Mouse (Mus musculus): Measurements from ENCODE around the gene Bmp8b.
"Not testable (repeated sequence)": the region's sequence is repeated elsewhere in the genome, so short reads cannot be mapped to it uniquely, and the experiment has no call there.

Bmp8b gene

GRCm38 (mm10) chr4:123104651-123105450 is at the start of gene Bmp8b:
Gene Bmp8b (plus strand): TSS chr4:123105165.
- DNase-seq (ENCODE audit: low read depth, low spot score) = no peak

GRCm38 (mm10) chr4:123056560-123057109 is 48.3 kb upstream of the Bmp8b start:
- DNase-seq (ENCODE audit: low read depth, low spot score) = no peak

- DNase-seq (ENCODE audit: low read depth, low spot score) = no peak
These were observed 47.0 kb upstream of the Bmp8b start for GRCm38 (mm10) chr4:123057957-123058356.

- no peak for DNase-seq (ENCODE audit: low read depth, low spot score)
These were observed 43.2 kb upstream of the Bmp8b start for GRCm38 (mm10) chr4:123061744-123062143.

- no peak for DNase-seq (ENCODE audit: low read depth, low spot score)
These were observed 36.3 kb upstream of the Bmp8b start for GRCm38 (mm10) chr4:123068646-123069045.

- DNase-seq (ENCODE audit: low read depth, low spot score) = peak; percentile 11
These were observed 33.5 kb upstream of the Bmp8b start for GRCm38 (mm10) chr4:123071266-123071966.

GRCm38 (mm10) chr4:123076928-123077327 is 28.0 kb upstream of the Bmp8b start:
- DNase-seq (ENCODE audit: low read depth, low spot score) = no peak

GRCm38 (mm10) chr4:123078231-123078630 is 26.7 kb upstream of the Bmp8b start:
- DNase-seq (ENCODE audit: low read depth, low spot score) = no peak

- no peak for DNase-seq (ENCODE audit: low read depth, low spot score)
These were observed 24.2 kb upstream of the Bmp8b start for GRCm38 (mm10) chr4:123080791-123081190.

GRCm38 (mm10) chr4:123082283-123083163 is 22.4 kb upstream of the Bmp8b start:
- DNase-seq (ENCODE audit: low read depth, low spot score) = peak; percentile 54

GRCm38 (mm10) chr4:123083323-123083902 is 21.6 kb upstream of the Bmp8b start:
- DNase-seq (ENCODE audit: low read depth, low spot score) = no peak

GRCm38 (mm10) chr4:123085290-123085689 is 19.7 kb upstream of the Bmp8b start:
- DNase-seq (ENCODE audit: low read depth, low spot score) = no peak

GRCm38 (mm10) chr4:123086381-123086780 is 18.6 kb upstream of the Bmp8b start:
- no peak for DNase-seq (ENCODE audit: low read depth, low spot score)

GRCm38 (mm10) chr4:123092621-123093020 is 12.3 kb upstream of the Bmp8b start:
- DNase-seq (ENCODE audit: low read depth, low spot score) = no peak

GRCm38 (mm10) chr4:123093064-123093776 is 11.7 kb upstream of the Bmp8b start:
- no peak for DNase-seq (ENCODE audit: low read depth, low spot score)

GRCm38 (mm10) chr4:123093869-123094268 is 11.1 kb upstream of the Bmp8b start:
- no peak for DNase-seq (ENCODE audit: low read depth, low spot score)

GRCm38 (mm10) chr4:123105451-123105790 is 456 bp downstream of the Bmp8b start:
- no peak for DNase-seq (ENCODE audit: low read depth, low spot score)

- DNase-seq (ENCODE audit: low read depth, low spot score) = not testable (repeated sequence)
These were observed 964 bp downstream of the Bmp8b start for GRCm38 (mm10) chr4:123105929-123106328.

- DNase-seq (ENCODE audit: low read depth, low spot score) = no peak
These were observed 1.9 kb downstream of the Bmp8b start for GRCm38 (mm10) chr4:123106864-123107263.

GRCm38 (mm10) chr4:123108056-123108455 is 3.1 kb downstream of the Bmp8b start:
- no peak for DNase-seq (ENCODE audit: low read depth, low spot score)

- no peak for DNase-seq (ENCODE audit: low read depth, low spot score)
These were observed 5.8 kb downstream of the Bmp8b start for GRCm38 (mm10) chr4:123110751-123111150.

Data from retina, postnatal 7 days (tissue).